Mouse (Mus musculus): ENCODE results near the gene Ptpn21. TPM values are rescaled to one million over a fixed set of nuclear protein-coding genes. Genes with fewer than 3 reads are reported as not detected.

Gene Ptpn21
- polyA plus RNA-seq, 1 experiment from 2014 or later = 5.3 TPM

DNA sequence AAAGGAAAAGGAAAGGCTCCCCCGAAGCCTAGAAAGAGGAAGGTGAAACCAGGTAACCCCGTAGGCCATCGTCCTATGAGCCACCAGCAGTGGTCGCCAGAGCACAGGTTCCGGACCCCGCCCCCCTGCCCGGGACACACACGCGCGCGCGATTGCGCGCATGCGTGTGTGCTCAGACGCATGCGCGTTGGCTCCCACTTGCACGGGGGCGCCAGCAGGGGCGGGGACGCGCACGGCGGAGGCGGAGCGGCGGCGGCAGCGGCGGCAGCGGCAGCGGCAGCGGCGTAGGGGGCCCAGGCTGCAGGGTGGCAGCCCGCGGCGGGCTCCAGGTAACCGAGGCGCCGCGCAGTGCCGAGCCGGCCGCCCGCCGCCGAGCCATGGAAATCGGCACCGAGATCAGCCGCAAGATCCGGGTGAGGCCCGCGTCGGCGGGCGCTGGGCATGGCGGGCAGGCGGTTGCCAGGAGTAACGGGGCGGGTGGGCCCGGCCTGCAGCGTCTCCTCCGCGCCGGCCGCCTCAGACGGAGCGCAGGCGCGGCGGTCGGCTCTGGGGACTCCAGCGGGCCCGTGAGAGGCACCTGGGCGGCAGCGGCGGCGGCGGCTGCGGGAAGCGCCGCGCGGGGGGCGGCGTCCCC is 9.7 kb upstream of the Ptpn21 start, which contains the start of gene Zc3h14:
Gene Zc3h14 (plus strand): TSS at position 219 of the 634 bp plus-strand sequence.
- no peaks in the 10 kb centered on the region for H3K4me1 ChIP-seq (ENCODE audit: control insufficient read depth, insufficient read depth, low read length)
- peak within 1 kb of the TSS; percentile 76 for H3K4me2 ChIP-seq (ENCODE audit: low read depth, low read length)
- peak; percentile 96 for DNase-seq (ENCODE audit: low spot score)
- H3K9me3 ChIP-seq (replicated peaks; ENCODE audit: control insufficient read depth, low read length) = no peaks in the 10 kb centered on the region
- peak within 1 kb of the TSS; percentile 87 for H3K27ac ChIP-seq (replicated peaks; ENCODE audit: low read depth, low read length)
- no peaks in the 10 kb centered on the region for H3K27me3 ChIP-seq (ENCODE audit: control insufficient read depth, insufficient read depth, low read length)
- H3K4me3 ChIP-seq (ENCODE audit: low read depth, low read length) = peak within 1 kb of the TSS; percentile 92
- H3K36me3 ChIP-seq (replicated peaks; ENCODE audit: control insufficient read depth, insufficient read depth, low read depth, low read length) = no peaks in the 10 kb centered on the region
- peak within 1 kb of the TSS; percentile 94 for H3K9ac ChIP-seq (replicated peaks; ENCODE audit: low read length)
- peak; percentile 75 for ATAC-seq (replicated peaks; ENCODE audit: insufficient number of reproducible peaks, low FRiP score, low TSS enrichment, low read depth)
- WGBS = under 1% methylated on average over 79 of the region's 87 CpGs

DNA sequence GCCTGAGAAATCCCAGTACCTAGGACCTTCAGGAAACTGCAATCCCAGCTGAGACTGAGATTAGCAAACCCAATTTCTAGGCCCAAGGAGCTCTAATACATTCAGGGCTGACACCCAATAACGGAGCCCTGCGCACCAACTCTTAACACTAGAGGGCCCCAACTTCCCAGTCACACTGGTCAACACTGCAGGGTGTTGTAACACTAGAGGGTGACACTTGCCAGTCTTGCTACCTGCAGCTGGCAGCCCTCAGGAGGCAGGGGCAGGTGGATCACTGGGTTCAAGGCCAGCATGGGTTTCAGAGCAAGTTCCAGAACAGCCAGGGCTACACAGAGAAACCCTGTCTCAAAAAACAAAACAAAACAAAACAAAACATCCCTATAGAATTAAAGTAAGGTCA is 8.9 kb upstream of the Ptpn21 start:
- H3K9me3 ChIP-seq (replicated peaks; ENCODE audit: control insufficient read depth, low read length) = no peaks in the 10 kb centered on the region
- no peaks in the 10 kb centered on the region for H3K4me1 ChIP-seq (ENCODE audit: control insufficient read depth, insufficient read depth, low read length)
- H3K36me3 ChIP-seq (replicated peaks; ENCODE audit: control insufficient read depth, insufficient read depth, low read depth, low read length) = no peaks in the 10 kb centered on the region
- no peak overlapping the region for H3K4me3 ChIP-seq (ENCODE audit: low read depth, low read length)
- 13% methylated on average over 2 of the region's 2 CpGs for WGBS
- no peak overlapping the region for H3K9ac ChIP-seq (replicated peaks; ENCODE audit: low read length)
- ATAC-seq (replicated peaks; ENCODE audit: insufficient number of reproducible peaks, low FRiP score, low TSS enrichment, low read depth) = 0 out of 2 replicates have a peak, but pooled peaks have one; percentile 35
- peak; percentile 68 for DNase-seq (ENCODE audit: low spot score)
- H3K27me3 ChIP-seq (ENCODE audit: control insufficient read depth, insufficient read depth, low read length) = no peaks in the 10 kb centered on the region
- H3K27ac ChIP-seq (replicated peaks; ENCODE audit: low read depth, low read length) = no peak overlapping the region
- no peak overlapping the region for H3K4me2 ChIP-seq (ENCODE audit: low read depth, low read length)

DNA sequence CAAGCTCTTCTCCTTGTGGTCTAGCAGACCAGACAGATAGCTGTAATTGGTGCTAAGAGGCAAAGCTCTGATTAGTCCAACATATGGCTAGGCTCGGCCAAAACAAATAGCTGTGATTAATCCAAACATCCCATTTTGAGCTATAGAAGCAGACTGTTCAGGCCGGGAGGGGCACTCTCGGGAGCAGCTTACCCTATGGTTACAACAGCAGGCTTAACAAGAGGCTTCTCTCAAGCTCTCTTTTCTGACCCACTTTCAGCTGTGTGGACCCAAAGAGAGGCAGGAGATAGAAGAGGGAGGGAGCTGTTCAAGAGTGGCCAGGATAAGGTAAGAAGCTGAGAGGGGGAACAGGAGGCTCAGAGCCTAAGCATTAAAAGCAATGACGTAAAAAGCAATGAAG is 8.4 kb upstream of the Ptpn21 start:
- Histone ChIP-seq H3K9ac (replicated peaks; ENCODE audit: low read length) (no peak overlapping the region), H3K9me3 (replicated peaks; ENCODE audit: control insufficient read depth, low read length) (no peaks in the 10 kb centered on the region), H3K27me3 (ENCODE audit: control insufficient read depth, insufficient read depth, low read length) (no peaks in the 10 kb centered on the region), H3K36me3 (replicated peaks; ENCODE audit: control insufficient read depth, insufficient read depth, low read depth, low read length) (no peaks in the 10 kb centered on the region), H3K27ac (replicated peaks; ENCODE audit: low read depth, low read length) (no peak overlapping the region), H3K4me2 (ENCODE audit: low read depth, low read length) (no peak overlapping the region), H3K4me3 (ENCODE audit: low read depth, low read length) (no peak overlapping the region), H3K4me1 (ENCODE audit: control insufficient read depth, insufficient read depth, low read length) (no peaks in the 10 kb centered on the region)
- WGBS = 56% methylated on average over 4 of the region's 4 CpGs
- ATAC-seq (replicated peaks; ENCODE audit: insufficient number of reproducible peaks, low FRiP score, low TSS enrichment, low read depth) (no peak), DNase-seq (ENCODE audit: low spot score) (no peak)

DNA sequence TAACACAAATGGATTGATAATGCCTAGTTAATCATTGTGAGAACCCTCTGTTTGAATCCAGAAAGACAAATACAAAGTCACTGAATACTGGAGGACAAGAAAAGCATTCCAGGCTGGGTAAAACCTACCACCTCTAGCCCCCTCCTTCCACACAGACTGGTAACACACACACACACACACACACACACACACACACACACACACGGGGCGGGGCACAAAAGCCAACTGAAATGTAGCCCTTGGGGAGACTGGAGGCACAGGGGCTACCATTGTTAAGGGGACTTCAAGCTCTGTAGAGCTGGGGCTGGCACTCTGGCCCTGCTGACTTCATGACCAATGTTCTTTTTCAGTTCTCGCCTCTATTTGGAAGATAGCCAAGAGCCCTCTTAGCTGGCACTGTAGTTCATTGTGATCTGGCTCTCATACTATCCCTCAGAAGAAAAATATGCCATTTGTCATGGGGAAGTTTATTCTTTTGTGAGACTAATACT is 3.9 kb upstream of the Ptpn21 start:
- Histone ChIP-seq H3K4me2 (ENCODE audit: low read depth, low read length) (no peak overlapping the region), H3K9ac (replicated peaks; ENCODE audit: low read length) (no peak overlapping the region), H3K4me1 (ENCODE audit: control insufficient read depth, insufficient read depth, low read length) (no peaks in the 10 kb centered on the region), H3K36me3 (replicated peaks; ENCODE audit: control insufficient read depth, insufficient read depth, low read depth, low read length) (no peaks in the 10 kb centered on the region), H3K4me3 (ENCODE audit: low read depth, low read length) (no peak overlapping the region), H3K27me3 (ENCODE audit: control insufficient read depth, insufficient read depth, low read length) (no peaks in the 10 kb centered on the region), H3K27ac (replicated peaks; ENCODE audit: low read depth, low read length) (no peak overlapping the region), H3K9me3 (replicated peaks; ENCODE audit: control insufficient read depth, low read length) (no peaks in the 10 kb centered on the region)
- ATAC-seq (replicated peaks; ENCODE audit: insufficient number of reproducible peaks, low FRiP score, low TSS enrichment, low read depth) (no peak), DNase-seq (ENCODE audit: low spot score) (no peak)
- WGBS = 39% methylated on average over 2 of the region's 3 CpGs

DNA sequence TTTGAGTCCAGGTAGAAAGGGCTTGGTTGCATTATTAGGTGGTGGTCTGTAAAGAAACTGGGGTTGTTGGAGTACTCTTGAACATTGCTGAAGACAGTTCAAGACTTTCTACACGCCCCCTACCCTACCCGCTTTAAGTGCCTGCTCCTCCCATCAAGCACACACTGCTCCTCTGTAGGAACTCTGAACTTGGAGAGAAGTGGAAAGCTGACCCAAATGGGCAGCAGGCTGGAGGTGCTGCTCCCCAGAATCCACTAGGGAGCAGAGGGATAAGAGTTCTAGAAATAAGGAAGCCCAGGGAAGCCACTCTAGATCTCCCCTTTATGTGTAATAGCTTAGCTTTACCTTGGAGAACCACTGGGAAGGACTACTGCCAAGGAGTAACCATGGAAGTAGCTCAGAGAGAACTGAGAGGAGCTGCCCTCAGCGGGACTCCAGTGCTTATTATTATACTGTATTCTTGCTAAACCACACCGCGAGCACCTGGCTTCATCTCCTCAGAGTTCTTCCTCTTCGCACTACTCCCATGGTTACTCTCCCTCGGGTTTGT is 671 bp upstream of the Ptpn21 start:
- no peaks in the 10 kb centered on the region; the same call in 1 of the 2 replicates for H3K4me1 ChIP-seq (ENCODE audit: control insufficient read depth, insufficient read depth, low read length)
- H3K9ac ChIP-seq (replicated peaks; ENCODE audit: low read length) = peak overlapping the region; percentile 88
- no peak overlapping the region; the same call in 1 of the 2 replicates for H3K27ac ChIP-seq (replicated peaks; ENCODE audit: low read depth, low read length)
- peak overlapping the region; percentile 71 for H3K4me3 ChIP-seq (ENCODE audit: low read depth, low read length)
- H3K36me3 ChIP-seq (replicated peaks; ENCODE audit: control insufficient read depth, insufficient read depth, low read depth, low read length) = no peaks in the 10 kb centered on the region
- no peaks in the 10 kb centered on the region for H3K27me3 ChIP-seq (ENCODE audit: control insufficient read depth, insufficient read depth, low read length)
- DNase-seq (ENCODE audit: low spot score) (peak; percentile 41), ATAC-seq (replicated peaks; ENCODE audit: insufficient number of reproducible peaks, low FRiP score, low TSS enrichment, low read depth) (peak; percentile 37; the same call in 1 of the 2 replicates)
- WGBS = 9% methylated on average over 7 of the region's 7 CpGs
- peak overlapping the region; percentile 93 for H3K4me2 ChIP-seq (ENCODE audit: low read depth, low read length)
- no peaks in the 10 kb centered on the region for H3K9me3 ChIP-seq (replicated peaks; ENCODE audit: control insufficient read depth, low read length)

DNA sequence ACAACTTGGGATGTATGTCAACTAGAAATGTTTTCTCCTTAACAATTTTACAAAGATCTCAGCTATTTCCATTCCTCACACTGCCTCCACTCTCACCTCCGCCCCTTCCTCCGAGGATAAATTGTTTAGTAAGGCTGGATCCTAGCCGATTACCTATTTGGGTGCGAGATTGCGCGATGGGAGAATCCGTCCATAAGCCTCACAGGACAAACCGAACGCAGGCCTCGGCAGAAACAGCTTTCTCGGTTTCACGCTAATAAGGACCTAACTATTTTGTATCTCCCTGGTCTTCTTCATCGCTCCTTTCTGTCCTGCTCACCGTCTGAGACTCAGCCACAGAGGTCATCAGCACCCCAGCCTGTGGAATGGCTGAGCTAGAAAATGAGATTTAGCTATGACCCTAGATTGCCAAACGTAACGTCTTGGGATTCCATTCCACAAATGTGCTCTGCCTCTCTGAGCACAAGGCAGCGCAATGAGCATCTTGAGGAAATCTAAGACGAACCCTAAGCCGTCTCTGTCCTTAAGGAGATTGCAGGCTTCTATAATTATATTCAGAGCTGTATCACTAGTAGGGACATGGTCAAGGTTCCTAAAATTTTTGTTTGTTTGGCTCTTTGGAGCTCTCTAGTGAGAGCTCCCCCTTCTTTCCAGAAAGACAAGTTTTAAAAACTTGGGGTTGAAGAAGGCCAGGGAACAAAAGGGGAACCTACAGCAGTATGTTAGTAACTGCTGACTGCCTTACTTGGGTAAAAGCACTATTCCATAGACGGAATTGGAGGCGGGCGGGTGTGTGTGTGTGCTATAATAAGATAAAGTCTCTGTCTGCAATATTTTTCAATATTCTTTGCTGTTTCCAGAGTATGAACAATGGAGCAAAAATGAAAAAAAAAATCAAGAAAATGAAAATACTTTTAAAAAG is 2.1 kb downstream of the Ptpn21 start:
- Histone ChIP-seq H3K4me3 (ENCODE audit: low read depth, low read length) (peak overlapping the region; percentile 53), H3K27ac (replicated peaks; ENCODE audit: low read depth, low read length) (no peak overlapping the region), H3K9me3 (replicated peaks; ENCODE audit: control insufficient read depth, low read length) (no peaks in the 10 kb centered on the region), H3K4me2 (ENCODE audit: low read depth, low read length) (peak overlapping the region; percentile 74), H3K36me3 (replicated peaks; ENCODE audit: control insufficient read depth, insufficient read depth, low read depth, low read length) (no peaks in the 10 kb centered on the region), H3K9ac (replicated peaks; ENCODE audit: low read length) (peak overlapping the region; percentile 60), H3K4me1 (ENCODE audit: control insufficient read depth, insufficient read depth, low read length) (no peaks in the 10 kb centered on the region; the same call in 1 of the 2 replicates), H3K27me3 (ENCODE audit: control insufficient read depth, insufficient read depth, low read length) (no peaks in the 10 kb centered on the region)
- ATAC-seq (replicated peaks; ENCODE audit: insufficient number of reproducible peaks, low FRiP score, low TSS enrichment, low read depth) (no peak; the same call in 1 of the 2 replicates), DNase-seq (ENCODE audit: low spot score) (peak; percentile 30)
- 10% methylated on average over 22 of the region's 22 CpGs for WGBS

DNA sequence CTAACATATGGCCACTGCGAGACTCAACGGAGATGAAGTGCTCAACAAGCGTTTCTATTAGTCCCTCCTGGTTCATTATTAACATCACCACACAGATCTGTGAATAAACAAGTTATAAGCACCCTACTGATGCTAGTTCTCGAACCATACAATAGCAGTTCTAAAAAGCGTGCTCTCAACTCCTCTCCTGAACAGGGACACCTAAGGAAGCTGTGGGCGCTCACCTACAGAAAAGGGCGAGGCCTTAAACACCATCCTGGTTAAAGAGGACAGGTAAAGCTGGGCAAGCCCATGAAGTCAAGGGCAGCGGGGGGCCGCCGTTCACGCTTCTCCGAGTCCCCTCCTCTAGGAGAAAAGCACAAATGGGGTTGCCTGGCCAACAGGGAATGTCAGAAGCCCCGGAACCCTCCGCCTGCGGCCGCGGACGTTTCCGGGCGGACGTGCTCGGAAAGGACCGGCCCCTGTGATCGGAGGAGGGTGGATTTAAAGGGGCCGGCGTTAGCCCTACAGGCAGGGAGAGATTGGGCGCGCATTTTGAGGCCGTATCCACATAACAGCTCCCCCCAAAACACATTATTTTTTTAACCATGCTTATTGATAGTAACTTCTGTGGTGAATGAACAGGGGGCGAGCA is 2.8 kb downstream of the Ptpn21 start:
- ATAC-seq (replicated peaks; ENCODE audit: insufficient number of reproducible peaks, low FRiP score, low TSS enrichment, low read depth) (peak; percentile 82), DNase-seq (ENCODE audit: low spot score) (peak; percentile 92)
- WGBS = under 1% methylated on average over 30 of the region's 30 CpGs
- Histone ChIP-seq H3K4me3 (ENCODE audit: low read depth, low read length) (peak overlapping the region; percentile 53), H3K36me3 (replicated peaks; ENCODE audit: control insufficient read depth, insufficient read depth, low read depth, low read length) (no peaks in the 10 kb centered on the region), H3K9me3 (replicated peaks; ENCODE audit: control insufficient read depth, low read length) (no peaks in the 10 kb centered on the region), H3K27me3 (ENCODE audit: control insufficient read depth, insufficient read depth, low read length) (no peaks in the 10 kb centered on the region), H3K9ac (replicated peaks; ENCODE audit: low read length) (peak overlapping the region; percentile 64), H3K4me1 (ENCODE audit: control insufficient read depth, insufficient read depth, low read length) (no peaks in the 10 kb centered on the region; the same call in 1 of the 2 replicates), H3K27ac (replicated peaks; ENCODE audit: low read depth, low read length) (no peak overlapping the region), H3K4me2 (ENCODE audit: low read depth, low read length) (peak overlapping the region; percentile 74)

Measured in embryonic facial prominence, embryonic 11.5 days (tissue).